Comparison of ENCODE assay signal across 8 mouse cellular contexts in the genomic region with DNA sequence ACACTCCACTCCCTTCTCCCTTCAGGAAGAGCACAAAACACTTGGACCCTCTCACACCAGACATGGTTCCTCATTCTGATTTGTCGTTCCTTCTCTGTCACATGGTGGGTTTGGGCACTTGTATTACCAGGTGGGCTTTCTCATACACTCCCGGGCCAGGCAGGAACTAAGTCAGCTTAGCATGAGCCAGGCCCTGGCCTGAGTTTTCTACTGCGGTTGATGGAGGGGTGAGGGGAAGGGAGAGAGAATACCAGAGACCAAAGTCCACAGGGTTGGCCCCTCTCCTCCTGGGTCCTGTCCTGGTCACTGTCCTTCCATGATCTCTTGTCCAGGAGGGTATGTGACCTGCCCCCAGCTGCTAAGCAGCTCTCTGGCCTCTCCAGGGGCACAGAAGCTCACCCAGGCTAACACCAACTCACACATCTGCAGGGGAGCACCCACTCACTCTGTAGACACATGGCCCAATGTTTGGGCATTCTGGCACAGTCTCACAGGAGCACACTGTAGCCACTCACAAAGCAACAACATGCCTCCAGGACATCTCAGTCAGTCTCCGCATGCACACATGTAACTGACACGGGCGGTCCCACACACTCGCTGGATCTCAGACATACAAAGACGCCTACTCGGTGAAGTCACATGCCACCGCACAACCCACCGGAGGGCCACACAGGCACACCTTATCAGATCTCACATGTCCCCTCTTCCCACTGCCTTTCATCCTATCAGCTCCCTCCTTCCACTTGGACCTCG. TPM values are rescaled to one million over a fixed set of nuclear protein-coding genes. Genes with fewer than 3 reads are reported as not detected.
A peak's percentile ranks its signal among the peaks of the same experiment; 100 is the strongest.
DNase-seq lines count a peak whose midpoint lies in the region; ATAC-seq and TF ChIP-seq lines count a peak whose summit lies in the region.

No protein-coding gene starts in this region.

- H3K9ac ChIP-seq in lung, embryonic 15.5 days: peak overlapping the region; percentile 100
- peak overlapping the region; percentile 99 for H3K9ac ChIP-seq in heart, postnatal 0 days (replicated peaks; ENCODE audit: low read depth, low read length)

- no peaks in the 10 kb centered on the region for H3K9me3 ChIP-seq in lung, embryonic 15.5 days
- no peaks in the 10 kb centered on the region for H3K9me3 ChIP-seq in heart, postnatal 0 days (replicated peaks; ENCODE audit: control insufficient read depth, low read length)
- H3K9me3 ChIP-seq in midbrain, embryonic 10.5 days (replicated peaks): no peaks in the 10 kb centered on the region

- peak overlapping the region; percentile 86 for H3K4me2 ChIP-seq in lung, embryonic 15.5 days
- H3K4me2 ChIP-seq in heart, postnatal 0 days (ENCODE audit: low read depth, low read length): peak overlapping the region; percentile 97

- peaks cover 64% of the 10 kb centered on the region for H3K4me1 ChIP-seq in lung, embryonic 15.5 days
- H3K4me1 ChIP-seq in heart, postnatal 0 days (ENCODE audit: control insufficient read depth, insufficient read depth): peaks cover 38% of the 10 kb centered on the region
- H3K4me1 ChIP-seq in midbrain, embryonic 10.5 days: peaks cover 83% of the 10 kb centered on the region

- peak overlapping the region; percentile 95 for H3K4me3 ChIP-seq in lung, embryonic 15.5 days
- H3K4me3 ChIP-seq in heart, postnatal 0 days (ENCODE audit: low read depth, low read length): peak overlapping the region; percentile 98
- peak overlapping the region; percentile 92 for H3K4me3 ChIP-seq in layer of hippocampus, adult 2 months
- H3K4me3 ChIP-seq in midbrain, embryonic 10.5 days: peak overlapping the region; percentile 90

- 4% methylated on average over 12 of the region's 12 CpGs for WGBS in lung, embryonic 15.5 days
- WGBS in heart, postnatal 0 days: 3% methylated on average over 12 of the region's 12 CpGs
- 5% methylated on average over 11 of the region's 12 CpGs for WGBS in midbrain, embryonic 10.5 days

- no peak for TF ChIP-seq EP300 in heart, postnatal 0 days (IDR thresholded peaks at IDR 0.05; ENCODE audit: low read depth)

- no peak for ATAC-seq in lung, embryonic 15.5 days (ENCODE audit: borderline replicate concordance, extremely low read depth, low FRiP score, low TSS enrichment)
- no peak for ATAC-seq in heart, postnatal 0 days (ENCODE audit: insufficient read depth, low read depth)

- no peak for TF ChIP-seq CTCF in heart, postnatal 0 days (IDR thresholded peaks at IDR 0.05; ENCODE audit: low read depth)
- TF ChIP-seq CTCF in layer of hippocampus, adult 2 months (conservative IDR thresholded peaks at IDR 0.05): no peak

- no peak for DNase-seq in lung, postnatal 25 days (ENCODE audit: low spot score)
- DNase-seq in embryo, embryonic 10 days (ENCODE audit: low spot score): peak; percentile 41
- peak; percentile 46 for DNase-seq in heart, postnatal 0 days (ENCODE audit: low spot score)
- peak; percentile 62 to 67 for DNase-seq in layer of hippocampus, adult 2 months (ENCODE audit: low spot score in 2 of 2)
- peak; percentile 40 for DNase-seq in midbrain, embryonic 10.5 days (ENCODE audit: low spot score)
- peak; percentile 55 for DNase-seq in thymus, postnatal 14 days
- no peak for DNase-seq in spleen, postnatal 14 days (ENCODE audit: low spot score in 2 of 2)

- no peaks in the 10 kb centered on the region for H3K27me3 ChIP-seq in lung, embryonic 15.5 days
- no peaks in the 10 kb centered on the region for H3K27me3 ChIP-seq in heart, postnatal 0 days (ENCODE audit: control insufficient read depth, insufficient read depth, low read length)
- H3K27me3 ChIP-seq in midbrain, embryonic 10.5 days (ENCODE audit: low read depth, poor library complexity, severe bottlenecking): peaks cover 17% of the 10 kb centered on the region

- H3K36me3 ChIP-seq in lung, embryonic 15.5 days: peaks cover 24% of the 10 kb centered on the region
- peaks cover 22% of the 10 kb centered on the region for H3K36me3 ChIP-seq in heart, postnatal 0 days (replicated peaks; ENCODE audit: control insufficient read depth, insufficient read depth, low read length)
- H3K36me3 ChIP-seq in midbrain, embryonic 10.5 days: peaks cover 31% of the 10 kb centered on the region

- H3K27ac ChIP-seq in lung, embryonic 15.5 days: peak overlapping the region; percentile 100
- H3K27ac ChIP-seq in heart, postnatal 0 days (ENCODE audit: low read depth): peak overlapping the region; percentile 100
- peak overlapping the region; percentile 99 for H3K27ac ChIP-seq in layer of hippocampus, adult 2 months
- peak overlapping the region; percentile 99 for H3K27ac ChIP-seq in midbrain, embryonic 10.5 days (replicated peaks)

RNA-seq across cellular contexts. Expression of a gene that starts 3.8 kb away (rescaled TPM):
- polyA plus RNA-seq in lung, embryonic 15.5 days (2015; fragmentation: Nextera tagmentation; extraction: Ambion mirVana): 454 and 458 TPM in 2 replicates
- total RNA-seq in heart, postnatal 0 days (2014; rRNA removed; ENCODE audit: low replicate concordance): 323 and 565 TPM in 2 replicates
- 221 and 246 TPM in 2 replicates for polyA plus RNA-seq in heart, postnatal 0 days (2015; fragmentation: Nextera tagmentation; extraction: Ambion mirVana)
- total RNA-seq in layer of hippocampus, adult 2 months (2021): 1,000 to 10,000 TPM in 1 of 2 experiments, 100 to 1,000 TPM in 1; 991 to 1,057 TPM
- 261 and 296 TPM in 2 replicates for polyA plus RNA-seq in midbrain, embryonic 10.5 days (2016; fragmentation: Nextera tagmentation; extraction: Ambion mirVana)

RNA-seq across cellular contexts. Expression of a gene that starts 4.6 kb away (rescaled TPM):
- 2.3 TPM in 2 replicates for polyA plus RNA-seq in lung, embryonic 15.5 days (2015; fragmentation: Nextera tagmentation; extraction: Ambion mirVana)
- 0.11 and 0.27 TPM in 2 replicates for total RNA-seq in heart, postnatal 0 days (2014; rRNA removed; ENCODE audit: low replicate concordance)
- polyA plus RNA-seq in heart, postnatal 0 days (2015; fragmentation: Nextera tagmentation; extraction: Ambion mirVana): 0.82 and 0.85 TPM in 2 replicates
- total RNA-seq in layer of hippocampus, adult 2 months (2021): 1 to 10 TPM; 1.3 to 1.7 TPM
- 1.0 and 1.5 TPM in 2 replicates for polyA plus RNA-seq in midbrain, embryonic 10.5 days (2016; fragmentation: Nextera tagmentation; extraction: Ambion mirVana)

RNA-seq across cellular contexts. Expression of a gene that starts 15.1 kb away (rescaled TPM):
- polyA plus RNA-seq in lung, embryonic 15.5 days (2015; fragmentation: Nextera tagmentation; extraction: Ambion mirVana): 378 and 389 TPM in 2 replicates
- 333 and 532 TPM in 2 replicates for total RNA-seq in heart, postnatal 0 days (2014; rRNA removed; ENCODE audit: low replicate concordance)
- 296 and 298 TPM in 2 replicates for polyA plus RNA-seq in heart, postnatal 0 days (2015; fragmentation: Nextera tagmentation; extraction: Ambion mirVana)
- total RNA-seq in layer of hippocampus, adult 2 months (2021): 100 to 1,000 TPM; 627 to 642 TPM
- polyA plus RNA-seq in midbrain, embryonic 10.5 days (2016; fragmentation: Nextera tagmentation; extraction: Ambion mirVana): 428 and 435 TPM in 2 replicates

RNA-seq across cellular contexts. Expression of a gene that starts 28.1 kb away (rescaled TPM):
- polyA plus RNA-seq in lung, embryonic 15.5 days (2015; fragmentation: Nextera tagmentation; extraction: Ambion mirVana): 0.08 and 0.26 TPM in 2 replicates
- total RNA-seq in heart, postnatal 0 days (2014; rRNA removed; ENCODE audit: low replicate concordance): 4.5 TPM in 1 of 2 replicates, not detected in the other
- 0.04 and 0.10 TPM in 2 replicates for polyA plus RNA-seq in heart, postnatal 0 days (2015; fragmentation: Nextera tagmentation; extraction: Ambion mirVana)
- under 1 TPM; 0.18 to 0.47 TPM for total RNA-seq in layer of hippocampus, adult 2 months (2021)
- 0.05 TPM in 1 of 2 replicates, not detected in the other for polyA plus RNA-seq in midbrain, embryonic 10.5 days (2016; fragmentation: Nextera tagmentation; extraction: Ambion mirVana)

RNA-seq across cellular contexts. Expression of a gene that starts 49.2 kb away (rescaled TPM):
- polyA plus RNA-seq in lung, embryonic 15.5 days (2015; fragmentation: Nextera tagmentation; extraction: Ambion mirVana): 142 and 151 TPM in 2 replicates
- 203 and 241 TPM in 2 replicates for total RNA-seq in heart, postnatal 0 days (2014; rRNA removed; ENCODE audit: low replicate concordance)
- polyA plus RNA-seq in heart, postnatal 0 days (2015; fragmentation: Nextera tagmentation; extraction: Ambion mirVana): 130 and 134 TPM in 2 replicates
- 100 to 1,000 TPM; 136 to 151 TPM for total RNA-seq in layer of hippocampus, adult 2 months (2021)
- 140 and 142 TPM in 2 replicates for polyA plus RNA-seq in midbrain, embryonic 10.5 days (2016; fragmentation: Nextera tagmentation; extraction: Ambion mirVana)

Comparison
In these comparisons a context has a peak if more than half of its experiments do, and no peak if none do; other contexts are left out.
1. DNase-seq: peak in embryo, embryonic 10 days (single experiment), heart, postnatal 0 days (single experiment), layer of hippocampus, adult 2 months (2 of 2), midbrain, embryonic 10.5 days (single experiment) and thymus, postnatal 14 days (single experiment); none in lung, postnatal 25 days (single experiment) and spleen, postnatal 14 days (0 of 2).
2. Peak in every context shown above with its lines, with median percentiles within 50 percentile points of each other: H3K27ac ChIP-seq and H3K4me3 ChIP-seq.